Comparison of ENCODE assay signal across 9 mouse cellular contexts in the genomic region with DNA sequence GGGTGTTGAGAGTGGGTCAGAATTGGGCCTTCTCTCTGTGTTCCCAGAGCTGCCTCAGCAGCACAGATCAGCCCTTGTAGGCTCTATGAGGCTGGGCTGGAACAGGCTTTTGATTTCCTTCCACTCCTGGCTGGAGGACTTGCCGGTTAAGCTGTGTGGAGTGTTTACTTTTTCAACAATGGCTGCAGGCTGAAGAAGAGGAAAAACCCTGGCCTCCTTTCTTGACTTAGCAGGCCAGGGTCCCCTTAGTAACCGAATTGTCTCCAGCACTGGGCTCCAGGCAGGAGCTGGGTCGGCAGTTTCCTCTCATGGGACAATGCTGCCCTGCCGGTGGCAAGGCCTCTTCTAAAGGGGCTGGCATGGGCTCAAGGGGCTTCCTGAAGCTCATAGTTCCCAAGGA.
A peak's percentile ranks its signal among the peaks of the same experiment; 100 is the strongest.
DNase-seq lines count a peak whose midpoint lies in the region; ATAC-seq lines count a peak whose summit lies in the region.
"Had no signal": no experiment of that assay in that cellular context is flagged by ENCODE, and none has a peak within 500 bp of the region (broad histone marks: within the 10 kb centered on the region; RNA-seq: fewer than 3 reads in every experiment).

No protein-coding gene starts in this region.

- H3K9me3 ChIP-seq in midbrain, embryonic 16.5 days (replicated peaks; ENCODE audit: control insufficient read depth, low read length, poor library complexity, severe bottlenecking) = no peaks in the 10 kb centered on the region

- H3K4me3 ChIP-seq in midbrain, embryonic 16.5 days (ENCODE audit: low read depth, low read length) = no peak overlapping the region

- WGBS in midbrain, embryonic 16.5 days = 11% methylated on average over 4 of the region's 4 CpGs

- ATAC-seq in midbrain, embryonic 16.5 days = peak; percentile 56; the same call in 1 of the 2 replicates
- ATAC-seq in monocyte, adult 5-6 weeks (replicated peaks; ENCODE audit: insufficient number of reproducible peaks, low FRiP score, low TSS enrichment, poor library complexity, severe bottlenecking) = no peak

- H3K4me1 ChIP-seq in midbrain, embryonic 16.5 days (ENCODE audit: control insufficient read depth, insufficient read depth, low read length) = no peaks in the 10 kb centered on the region

- no peaks in the 10 kb centered on the region for H3K27me3 ChIP-seq in midbrain, embryonic 16.5 days (ENCODE audit: control insufficient read depth, insufficient read depth, low read depth, low read length)

- no peaks in the 10 kb centered on the region; the same call in 1 of the 2 replicates for H3K36me3 ChIP-seq in midbrain, embryonic 16.5 days (ENCODE audit: control insufficient read depth, insufficient read depth, low read length)

- H3K27ac ChIP-seq in midbrain, embryonic 16.5 days (ENCODE audit: low read length) = no peak overlapping the region
- H3K27ac ChIP-seq: macrophage had no signal

- no peak overlapping the region for H3K9ac ChIP-seq in midbrain, embryonic 16.5 days (ENCODE audit: low read depth, low read length)

- peak; percentile 34 for DNase-seq in kidney, postnatal 10 days
- DNase-seq in kidney, postnatal 4 days = no peak
- peak; percentile 30 to 42 for DNase-seq in frontal cortex, adult 2 months (ENCODE audit: extremely low spot score in 1 of 2, low spot score in 1 of 2)
- DNase-seq in layer of hippocampus, postnatal 14 days (ENCODE audit: low spot score in 2 of 2) = peak; percentile 52 to 66
- DNase-seq in embryo, embryonic 9.5 days (ENCODE audit: extremely low spot score) = no peak
- no peak for DNase-seq in spleen, adult 12 weeks (ENCODE audit: low spot score)

- H3K4me2 ChIP-seq in midbrain, embryonic 16.5 days (ENCODE audit: low read length) = no peak overlapping the region

Comparison
In these comparisons a context has a peak if more than half of its experiments do, and no peak if none do; other contexts are left out.
1. DNase-seq: peak in kidney, postnatal 10 days (single experiment), frontal cortex, adult 2 months (2 of 2) and layer of hippocampus, postnatal 14 days (2 of 2); none in kidney, postnatal 4 days (0 of 2), embryo, embryonic 9.5 days (single experiment) and spleen, adult 12 weeks (single experiment).